Mouse (Mus musculus) cerebellum, adult 8-10 months (tissue): ENCODE data around the gene Prrc2b.

Experiments used
- DNase-seq: peaks from one replicate; pipeline ENCODE4 v3.0.0; 2022

The Prrc2b gene

DNA sequence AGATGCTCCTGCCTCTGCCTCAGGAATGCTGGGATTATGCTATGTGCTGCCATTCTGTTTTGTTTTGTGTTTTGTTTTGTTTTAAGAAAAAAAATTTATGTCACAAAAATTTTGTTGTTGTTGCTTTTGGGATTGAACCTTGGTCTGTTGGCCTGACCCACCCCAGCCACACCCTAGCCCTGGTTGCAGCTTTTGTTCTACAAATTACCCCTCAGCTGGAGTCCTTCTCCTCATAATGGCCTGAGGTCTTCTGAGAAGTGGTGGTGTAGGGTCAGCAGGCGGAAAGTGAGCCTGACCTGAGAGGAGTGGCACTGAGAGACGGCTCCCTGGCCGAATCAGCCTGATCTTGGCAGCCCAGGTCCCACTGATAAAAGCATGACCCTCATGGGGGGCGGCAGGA lies 11.8 kb downstream of the Prrc2b start:
- no peak for DNase-seq

DNA sequence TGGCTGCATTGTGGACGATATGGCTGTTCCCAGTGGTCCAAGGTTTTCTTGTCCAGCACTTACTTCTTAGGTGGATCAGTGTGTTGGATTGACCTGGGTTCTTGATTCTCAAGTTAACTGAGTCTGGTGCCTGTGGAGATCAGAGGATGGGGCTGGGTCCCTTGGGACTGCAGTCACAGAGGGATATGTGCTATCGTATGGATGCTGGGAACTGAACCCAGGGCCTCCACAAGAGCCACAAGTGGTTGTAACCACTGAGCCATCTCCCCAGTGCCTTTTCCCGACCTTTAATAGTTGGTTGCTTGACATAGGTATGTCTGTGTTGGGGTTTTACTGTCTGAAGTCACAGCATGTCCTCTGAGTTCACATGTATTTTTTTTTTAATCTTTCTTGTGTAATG lies 12.2 kb downstream of the Prrc2b start:
- DNase-seq, result no peak

DNA sequence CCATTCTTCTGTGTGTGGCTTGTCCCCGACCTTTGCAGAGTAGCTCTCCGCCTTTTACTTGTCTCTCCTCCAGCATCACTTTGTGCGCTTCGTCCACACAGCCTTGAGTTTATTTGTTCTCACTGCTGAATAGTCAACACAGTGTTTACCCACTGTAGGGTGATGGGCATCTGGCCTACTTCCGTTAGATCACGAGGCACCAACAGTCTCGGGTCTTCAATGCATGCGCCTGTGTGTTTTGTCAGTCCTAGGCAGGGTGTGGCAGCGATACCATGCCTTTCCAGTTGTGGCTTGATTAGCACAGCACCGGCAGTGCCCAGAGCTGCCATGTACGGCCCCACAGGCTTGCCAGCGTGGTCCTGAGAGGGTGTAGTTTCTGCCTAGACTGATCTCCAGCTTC lies 13.6 kb downstream of the Prrc2b start:
- DNase-seq, result no peak

DNA sequence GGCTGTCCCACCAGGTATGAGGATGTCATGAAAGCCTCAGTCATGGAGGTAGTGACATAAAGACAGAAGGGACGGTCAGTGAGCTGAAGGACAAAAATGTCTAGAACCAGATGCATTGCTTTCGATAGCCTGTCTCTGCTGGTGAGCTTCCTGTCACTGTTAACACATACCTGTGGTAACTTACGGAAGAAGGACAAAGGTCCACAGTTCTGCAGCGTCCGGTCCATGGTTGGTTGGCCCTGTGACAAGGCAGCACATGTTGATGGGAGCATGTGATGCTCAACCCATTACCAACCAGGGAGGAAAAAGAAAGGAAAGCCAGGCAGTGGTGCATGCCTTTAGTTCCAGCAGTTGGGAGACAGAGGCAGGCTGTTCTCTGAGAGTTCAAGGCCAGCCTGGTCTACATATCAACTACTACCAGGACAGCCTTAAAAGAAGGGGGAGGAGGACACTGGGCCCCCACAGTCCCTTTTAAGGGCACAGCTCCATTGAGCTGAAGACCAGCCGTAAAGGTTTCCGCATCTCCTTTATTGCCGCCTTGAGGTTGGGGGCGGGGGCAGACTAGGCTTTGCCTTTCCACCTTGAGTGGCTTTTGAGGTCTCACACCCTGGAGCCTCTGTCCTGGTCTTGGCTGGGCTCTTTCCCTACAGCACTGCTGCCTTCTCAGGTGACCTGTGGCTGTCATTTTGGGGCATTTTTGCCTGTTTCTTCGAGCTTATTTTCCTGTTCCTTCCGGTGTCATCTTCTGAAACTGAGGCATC lies 14.3 kb downstream of the Prrc2b start:
- no peak for DNase-seq

DNA sequence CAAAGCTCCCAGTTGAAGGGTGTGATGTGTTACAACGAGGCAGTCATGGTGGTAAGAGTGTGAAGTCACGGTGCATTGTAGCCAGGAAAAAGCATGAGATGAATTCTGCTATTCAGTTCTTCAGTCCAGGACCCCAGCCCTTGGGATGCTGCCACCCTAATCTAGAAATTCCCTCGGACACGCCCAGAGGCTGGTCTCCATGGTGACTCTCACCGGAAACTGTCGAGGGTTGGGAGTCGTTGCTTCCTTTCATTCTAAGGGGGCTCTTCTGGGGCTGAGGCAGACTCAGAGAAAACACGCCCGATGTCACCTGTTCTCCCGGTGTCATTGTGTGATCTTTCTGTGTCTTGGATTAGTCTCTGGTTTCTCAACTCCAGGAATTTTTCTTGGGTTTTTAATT lies 15.7 kb downstream of the Prrc2b start:
- no peak for DNase-seq

GRCm38 (mm10) chr2:32167034-32167770 lies 16.3 kb downstream of the Prrc2b start:
- no peak for DNase-seq

DNA sequence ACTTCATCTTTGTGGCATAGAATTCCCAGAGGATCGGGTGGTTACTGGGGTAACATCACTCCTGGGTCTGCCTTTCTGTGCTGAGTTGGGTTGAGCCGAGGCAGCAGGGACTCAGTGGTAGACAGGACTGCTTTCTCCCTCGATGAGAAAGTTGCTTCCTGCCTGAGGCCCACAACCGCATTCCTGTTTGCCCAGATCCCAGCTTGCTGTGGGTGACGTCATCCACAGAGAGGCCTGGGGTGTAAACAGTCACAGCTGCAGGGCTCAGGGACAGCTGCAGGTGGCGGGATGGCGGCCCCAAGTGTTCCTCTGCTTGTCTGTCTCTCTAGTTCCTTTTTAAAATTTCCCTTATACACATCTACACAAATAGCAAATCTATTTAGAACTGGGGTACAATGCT lies 16.9 kb downstream of the Prrc2b start:
- no peak for DNase-seq

DNA sequence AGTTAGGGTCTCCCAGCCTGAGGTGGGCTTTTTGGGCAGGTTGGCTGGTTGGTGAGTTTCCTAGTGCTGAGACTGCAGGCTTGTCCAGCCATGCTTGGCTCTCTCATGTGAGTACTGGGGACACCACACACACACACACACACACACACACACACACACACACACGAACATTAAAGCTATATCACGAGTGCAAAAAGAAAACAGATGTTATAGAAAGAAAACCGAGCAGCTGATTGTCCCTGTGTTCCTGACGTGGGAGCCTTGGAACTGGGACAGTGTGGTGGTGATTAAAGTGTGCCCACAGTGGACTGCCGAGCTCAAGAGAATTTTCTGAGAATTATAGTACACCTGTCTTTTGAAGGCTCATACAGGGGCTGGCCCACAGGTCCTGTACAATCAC lies 18.4 kb downstream of the Prrc2b start:
- no peak for DNase-seq

- no peak for DNase-seq
Measured at GRCm38 (mm10) chr2:32170010-32170409, 19.1 kb downstream of the Prrc2b start.

DNA sequence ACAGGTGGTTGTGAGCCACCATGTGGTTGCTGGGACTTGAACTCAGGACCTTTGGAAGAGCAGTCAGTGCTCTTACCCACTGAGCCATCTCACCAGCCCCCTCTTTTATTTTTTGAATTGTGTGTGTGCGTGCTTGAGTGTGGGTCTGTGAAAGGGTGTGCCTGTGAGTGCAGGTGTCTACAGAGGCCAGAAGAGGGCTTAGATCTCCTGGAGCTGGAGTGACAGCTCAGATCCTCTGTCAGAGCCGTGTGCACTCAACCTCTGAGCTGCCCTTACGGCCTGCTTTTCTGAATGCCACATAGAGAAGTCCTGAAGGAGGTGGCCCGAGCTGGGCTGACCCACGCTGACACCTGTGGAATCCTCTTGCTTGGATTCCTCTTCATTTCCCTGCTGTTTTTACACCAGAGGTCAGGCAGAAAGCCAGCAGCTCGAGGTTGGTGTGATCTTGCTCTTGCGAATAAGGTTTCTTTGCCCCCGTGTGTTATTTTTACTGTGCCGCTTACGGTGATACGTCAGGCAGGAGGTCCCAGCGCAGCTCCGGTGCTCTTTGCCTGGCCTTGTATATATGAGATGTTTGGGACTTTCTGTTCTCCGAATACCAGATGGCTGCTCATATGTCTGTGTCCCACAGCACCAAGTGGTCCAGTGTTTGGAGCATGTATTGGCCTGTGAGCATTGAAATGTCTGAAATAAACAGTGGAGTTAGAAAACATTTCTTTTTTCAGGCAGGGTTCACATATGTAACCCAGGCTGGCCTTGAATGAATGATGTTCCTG lies 21.0 kb downstream of the Prrc2b start:
- DNase-seq, result no peak

DNA sequence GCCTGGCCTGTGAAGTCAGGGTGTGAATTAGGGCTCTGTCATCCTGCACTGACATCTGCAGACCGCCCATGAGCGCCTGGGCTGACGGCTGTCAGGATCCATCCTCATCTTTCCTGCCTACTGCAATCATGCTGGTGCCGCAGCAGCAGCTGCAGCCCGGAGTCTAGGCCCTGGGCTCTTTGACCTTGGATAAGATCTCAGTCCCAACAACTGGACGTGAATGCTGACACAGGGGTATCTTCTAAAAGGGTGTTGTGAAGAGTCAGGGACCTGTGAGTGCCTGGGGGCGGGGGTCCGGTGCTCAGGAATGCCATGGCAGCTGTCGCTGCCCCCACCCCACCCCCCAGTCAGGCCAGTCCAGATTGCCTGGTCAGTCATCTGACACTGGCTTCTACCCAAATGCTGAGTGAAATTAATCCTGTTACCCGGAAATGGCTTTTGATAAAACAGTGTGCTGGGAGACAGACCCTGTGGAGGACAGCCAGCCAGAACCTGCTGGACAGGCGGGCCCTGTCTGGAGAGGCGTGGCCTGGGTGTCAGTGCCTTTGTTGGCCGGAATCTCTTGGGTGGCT lies 23.4 kb downstream of the Prrc2b start:
- peak; percentile 59 for DNase-seq

DNA sequence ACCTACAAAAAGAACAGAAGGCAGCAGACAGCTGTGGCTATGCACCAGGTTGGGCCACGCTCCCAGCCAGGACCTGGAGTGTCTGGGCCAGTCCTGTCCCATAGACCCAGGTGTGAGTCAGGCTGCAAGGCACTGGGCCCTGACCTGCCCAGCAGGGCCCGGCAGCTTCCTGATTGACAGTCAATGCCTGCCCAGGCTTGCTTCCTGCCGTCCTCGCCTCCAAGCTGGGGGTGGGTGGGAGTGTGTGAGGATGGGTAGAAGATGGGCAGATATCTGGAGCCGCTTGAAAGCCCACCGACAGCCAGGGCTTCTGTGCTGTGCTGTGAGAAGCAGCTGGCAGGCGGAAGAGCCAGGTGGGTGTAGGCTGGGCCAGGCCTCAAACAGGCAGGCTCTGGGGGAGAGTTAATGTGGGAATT lies 24.2 kb downstream of the Prrc2b start:
- DNase-seq, result peak; percentile 62

GRCm38 (mm10) chr2:32175508-32175907 lies 24.6 kb downstream of the Prrc2b start:
- DNase-seq, result no peak

DNA sequence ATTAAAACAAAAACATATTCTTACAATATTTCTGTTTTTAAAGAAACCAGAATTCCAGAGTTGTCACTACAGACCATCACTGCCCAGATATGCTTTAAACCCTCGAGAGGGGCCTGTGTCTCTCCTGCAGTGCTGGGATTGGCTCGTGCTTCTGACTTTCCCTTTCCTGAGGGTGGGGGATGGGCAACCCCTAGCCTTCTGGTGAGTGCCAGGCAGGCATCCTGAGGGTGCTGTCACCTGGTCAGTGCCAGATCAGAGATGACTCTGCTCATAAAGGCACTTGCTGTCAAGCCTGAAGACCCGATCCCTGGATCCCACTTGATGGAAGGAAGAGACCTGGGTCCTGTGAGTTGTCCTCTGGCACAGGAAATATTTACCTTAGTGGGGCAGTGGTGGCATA lies 26.0 kb downstream of the Prrc2b start:
- no peak for DNase-seq

- DNase-seq, result no peak
Measured at GRCm38 (mm10) chr2:32177397-32178060, 26.6 kb downstream of the Prrc2b start.

GRCm38 (mm10) chr2:32179363-32179762 lies 28.5 kb downstream of the Prrc2b start:
- DNase-seq, result no peak

DNA sequence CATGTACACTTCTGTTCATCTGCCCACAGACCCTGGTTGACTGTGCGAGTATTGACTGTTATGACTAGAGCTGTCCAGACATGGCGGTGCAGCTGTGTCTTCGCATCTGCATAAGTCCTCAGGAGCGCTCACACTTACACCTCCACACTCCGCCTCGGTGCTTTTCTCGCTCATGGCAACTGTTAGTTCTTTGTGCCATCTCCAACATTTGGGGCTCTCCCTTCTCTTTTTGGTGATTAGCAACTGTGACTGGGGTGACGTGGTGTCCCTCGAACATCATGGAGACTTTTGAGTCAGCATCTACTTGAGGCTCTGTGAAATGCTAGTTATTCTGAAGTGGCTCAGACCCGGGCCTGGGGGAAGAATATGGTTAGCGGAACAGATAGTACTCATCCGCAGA lies 29.2 kb downstream of the Prrc2b start:
- DNase-seq, result no peak

GRCm38 (mm10) chr2:32181364-32181763 lies 30.5 kb downstream of the Prrc2b start:
- DNase-seq, result no peak

- no peak for DNase-seq
Measured at GRCm38 (mm10) chr2:32182119-32182518, 31.2 kb downstream of the Prrc2b start.

DNA sequence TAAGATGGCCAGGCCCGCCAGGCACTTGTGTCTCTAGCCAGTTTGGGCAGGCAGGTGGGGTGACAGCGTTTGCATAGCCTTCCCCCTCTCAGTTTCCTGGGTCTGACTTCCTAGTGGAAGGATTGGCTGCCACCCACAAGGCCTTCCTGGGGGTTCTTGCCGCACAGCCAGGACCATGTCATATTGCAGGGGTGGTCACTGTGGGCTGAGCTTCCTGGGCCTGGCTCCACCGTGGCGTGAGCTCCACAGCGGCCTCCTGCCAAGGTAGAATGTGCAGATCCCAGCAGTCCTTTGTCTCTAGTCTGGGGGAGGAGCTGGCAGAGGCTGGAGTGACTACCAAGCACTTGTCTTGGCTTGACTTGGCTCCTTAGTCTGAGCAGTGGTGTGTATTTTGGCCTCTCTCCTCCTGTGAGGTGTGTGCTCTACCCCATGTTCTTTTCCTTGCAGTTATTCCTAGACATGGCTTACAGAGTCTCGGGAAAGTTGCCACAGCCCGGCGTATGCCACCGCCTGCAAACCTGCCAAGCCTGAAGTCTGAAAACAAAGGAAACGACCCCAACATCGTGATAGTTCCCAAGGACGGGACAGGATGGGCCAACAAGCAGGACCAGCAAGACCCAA lies 31.9 kb downstream of the Prrc2b start:
- no peak for DNase-seq

DNA sequence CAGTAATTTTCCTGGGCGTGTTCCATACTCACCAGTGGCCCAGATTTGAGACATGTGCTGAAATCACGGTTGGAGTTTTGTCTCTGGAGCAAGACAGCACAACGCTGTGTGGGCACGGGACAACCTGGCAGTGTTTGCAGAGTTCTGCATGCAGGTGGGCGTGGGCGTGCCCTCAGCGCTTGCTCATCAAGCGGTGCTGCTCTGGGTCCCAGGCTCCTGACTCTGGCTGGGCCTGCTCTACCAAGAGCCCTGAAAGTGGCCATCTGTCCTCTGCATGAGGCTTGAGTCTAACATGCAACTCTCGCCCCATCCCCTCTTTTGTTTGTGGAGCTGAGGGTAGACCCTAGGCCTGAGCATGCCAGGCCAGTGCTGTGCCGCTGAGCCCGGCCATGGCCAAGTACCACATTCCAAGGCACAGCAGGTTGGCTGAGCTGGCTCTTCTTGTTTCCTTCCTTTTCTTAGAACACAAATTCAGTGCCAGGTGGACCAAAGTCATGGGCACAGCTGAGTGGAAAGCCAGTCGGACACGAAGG lies 36.2 kb downstream of the Prrc2b start:
- DNase-seq, result peak; percentile 67

DNA sequence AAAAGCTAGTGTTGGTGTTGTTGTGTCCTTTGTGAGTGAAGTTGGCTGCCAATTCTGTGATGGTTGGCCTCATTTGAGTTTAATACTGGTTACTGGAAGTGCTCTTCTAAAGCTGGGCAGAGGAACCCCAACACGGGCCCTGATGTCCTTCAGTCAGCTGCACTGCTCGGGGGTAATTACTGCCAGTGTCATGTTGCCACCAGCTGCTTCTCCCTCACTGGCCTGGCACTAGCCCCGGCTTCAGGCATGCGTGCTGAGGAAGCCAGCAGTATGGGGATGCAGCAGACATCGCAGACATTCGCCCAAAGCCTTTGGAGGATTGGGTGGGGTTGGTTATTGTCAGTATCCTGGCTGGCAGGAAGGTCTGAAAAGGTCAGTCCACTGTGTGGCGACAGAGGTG lies 36.8 kb downstream of the Prrc2b start:
- no peak for DNase-seq
